Mouse (Mus musculus) forelimb bud, embryonic 11.5 days (tissue): ENCODE data around the gene Cecr2.
"Not testable (repeated sequence)": the region's sequence is repeated elsewhere in the genome, so short reads cannot be mapped to it uniquely, and the experiment has no call there.

Experiments used
- DNase-seq: peaks from one replicate; pipeline ENCODE4 v3.0.0-alpha.2; 2012; ENCODE audit warnings: low read depth, low spot score

Gene Cecr2

GRCm38 (mm10) chr6:120665816-120666760 is at the start of gene Cecr2:
Gene Cecr2 (plus strand): TSS chr6:120666369.
- DNase-seq, result peak; percentile 79

GRCm38 (mm10) chr6:120617586-120617985 is 48.6 kb upstream of the Cecr2 start:
- no peak for DNase-seq

GRCm38 (mm10) chr6:120618518-120619402 is 47.4 kb upstream of the Cecr2 start:
- no peak for DNase-seq

- DNase-seq, result no peak
These were observed 46.0 kb upstream of the Cecr2 start for GRCm38 (mm10) chr6:120620193-120620592.

- DNase-seq, result no peak
These were observed 41.1 kb upstream of the Cecr2 start for GRCm38 (mm10) chr6:120625081-120625480.

- no peak for DNase-seq
These were observed 39.1 kb upstream of the Cecr2 start for GRCm38 (mm10) chr6:120627096-120627495.

GRCm38 (mm10) chr6:120628963-120629362 is 37.2 kb upstream of the Cecr2 start:
- DNase-seq, result no peak

- DNase-seq, result no peak
These were observed 30.7 kb upstream of the Cecr2 start for GRCm38 (mm10) chr6:120635391-120636028.

- DNase-seq, result no peak
These were observed 26.6 kb upstream of the Cecr2 start for GRCm38 (mm10) chr6:120639547-120639946.

- DNase-seq, result no peak
These were observed 24.2 kb upstream of the Cecr2 start for GRCm38 (mm10) chr6:120641866-120642378.

GRCm38 (mm10) chr6:120643776-120644175 is 22.4 kb upstream of the Cecr2 start:
- DNase-seq, result no peak

- no peak for DNase-seq
These were observed 21.5 kb upstream of the Cecr2 start for GRCm38 (mm10) chr6:120644346-120645299.

GRCm38 (mm10) chr6:120647246-120648028 is 18.7 kb upstream of the Cecr2 start:
- DNase-seq, result not testable (repeated sequence)

GRCm38 (mm10) chr6:120648205-120648604 is 18.0 kb upstream of the Cecr2 start:
- DNase-seq, result no peak

- no peak for DNase-seq
These were observed 13.5 kb upstream of the Cecr2 start for GRCm38 (mm10) chr6:120652666-120653065.

- no peak for DNase-seq
These were observed 10.5 kb upstream of the Cecr2 start for GRCm38 (mm10) chr6:120655702-120656101.

GRCm38 (mm10) chr6:120658848-120659247 is 7.3 kb upstream of the Cecr2 start:
- no peak for DNase-seq

- peak; percentile 80 for DNase-seq
These were observed 754 bp upstream of the Cecr2 start for GRCm38 (mm10) chr6:120665415-120665815.

GRCm38 (mm10) chr6:120666761-120667421 is 722 bp downstream of the Cecr2 start:
- DNase-seq, result peak; percentile 49
